Mouse (Mus musculus) G1E (cell line): ENCODE results near the gene Rap1b. TPM values are rescaled to one million over a fixed set of nuclear protein-coding genes. Genes with fewer than 3 reads are reported as not detected.

Experiments used
- ATAC-seq: 2 replicates; pipeline ENCODE4 v1.8.0; 2016; ENCODE audit warnings: mild to moderate bottlenecking; ENCODE audit not compliant: insufficient number of reproducible peaks, poor library complexity, low FRiP score, severe bottlenecking; ENCODE audit errors: extremely low read depth
- DNase-seq: peaks from one replicate; pipeline ENCODE4 v3.0.0; 2012; ENCODE audit warnings: low spot score
- H3K27me3 ChIP-seq: 2 replicates; pipeline ENCODE4 v1.6.1; 2012; ENCODE audit warnings: mild to moderate bottlenecking, low read length, inconsistent platforms; ENCODE audit not compliant: insufficient read depth
- H3K36me3 ChIP-seq: replicated peaks from 2 replicates; pipeline ENCODE3; 2012; ENCODE audit warnings: mild to moderate bottlenecking, inconsistent platforms
- H3K4me1 ChIP-seq: 2 replicates; pipeline ENCODE4 v1.6.1; 2012; ENCODE audit warnings: low read depth, low read length, inconsistent platforms, mixed read lengths; ENCODE audit not compliant: insufficient read depth
- H3K4me3 ChIP-seq: 2 replicates; pipeline ENCODE4 v1.5.1; 2012; ENCODE audit warnings: low read depth, mild to moderate bottlenecking, inconsistent platforms, low read length, moderate library complexity, mixed read lengths
- H3K9me3 ChIP-seq: replicated peaks from 2 replicates; pipeline ENCODE4 v1.6.1; 2012; ENCODE audit warnings: inconsistent platforms
- CTCF ChIP-seq: IDR thresholded peaks from 2 replicates; pipeline ENCODE4 v1.5.1; 2012; ENCODE audit warnings: low read depth, low read length, inconsistent platforms, mixed read lengths
- GATA1 ChIP-seq: IDR thresholded peaks from 2 replicates; pipeline ENCODE4 v1.6.1; 2012; ENCODE audit warnings: borderline replicate concordance, low read length, inconsistent platforms, mixed read lengths
- GATA2 ChIP-seq: IDR thresholded peaks from 2 replicates; pipeline ENCODE4 v1.6.1; 2012; ENCODE audit warnings: low read depth, low read length, inconsistent platforms, borderline replicate concordance
- POLR2AphosphoS5 ChIP-seq: IDR thresholded peaks from 2 replicates; pipeline ENCODE4 v1.6.1; 2012; ENCODE audit warnings: low read depth, low read length, inconsistent platforms; ENCODE audit not compliant: insufficient replicate concordance
- TAL1 ChIP-seq: conservative IDR thresholded peaks from 2 replicates; pipeline ENCODE4 v1.6.1; 2012; ENCODE audit warnings: low read depth, low read length, inconsistent platforms, mixed read lengths
- polyA plus RNA-seq: library from polyadenylated mRNA; stranded (reverse); fragments of >175 nt; gene quantifications from 2 replicates; pipeline ENCODE4 v1.2.3, GENCODE M21; 2012
- total RNA-seq, 2 experiments: library from RNA; stranded (forward) in 1 of 2; stranded (reverse) in 1 of 2; fragments of 200-1000 nt in 1 of 2; fragments of >200 nt in 1 of 2; fragmentation: Nextera tagmentation in 1 of 2; gene quantifications; 2 replicates each; pipeline ENCODE4 v1.2.3; 2014 to 2017

Rap1b gene
- total and polyA plus RNA-seq, 3 experiments: 23.4 to 121 (median 73.1) TPM

DNA sequence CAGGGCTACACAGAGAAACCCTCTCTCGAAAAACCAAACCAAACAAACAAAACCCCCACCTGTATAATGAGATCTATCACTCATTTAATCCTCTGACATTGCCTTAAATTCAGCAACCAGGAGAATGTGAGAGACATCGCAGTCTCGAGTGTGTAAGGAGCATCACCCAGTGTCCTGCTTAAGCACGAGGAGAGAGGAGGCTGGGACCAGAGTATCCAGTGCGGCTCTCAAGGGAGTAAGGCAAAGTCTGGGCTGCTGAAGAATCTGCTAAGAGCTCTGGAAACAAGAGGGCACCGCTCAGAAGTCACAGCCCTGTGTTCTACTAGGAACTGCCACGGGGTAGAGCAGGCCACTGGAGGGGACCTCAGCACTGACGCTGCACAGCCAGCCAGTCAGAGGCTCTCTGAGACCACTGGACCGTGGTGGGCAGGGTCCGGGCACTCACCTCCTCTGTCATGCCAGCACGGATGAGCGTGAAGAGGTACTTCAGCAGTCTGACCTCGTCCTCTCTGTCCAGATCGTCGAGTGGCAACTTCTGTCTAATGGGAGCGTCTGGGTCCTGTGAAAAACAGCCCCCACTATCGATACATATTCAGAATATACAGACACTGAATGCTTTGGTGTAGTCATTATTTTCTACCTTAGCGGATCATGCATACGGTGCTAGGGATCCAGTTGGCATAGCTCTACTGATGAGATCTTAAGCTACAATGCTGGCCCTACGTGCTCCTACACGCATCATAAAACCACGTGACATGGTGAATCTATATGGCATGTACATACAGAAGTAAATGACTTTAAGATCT lies 71.6 kb downstream of the Rap1b start:
- Histone ChIP-seq H3K4me3 (no peak overlapping the region), H3K9me3 (no peaks in the 10 kb centered on the region), H3K27me3 (no peaks in the 10 kb centered on the region), H3K4me1 (peaks cover 8% of the 10 kb centered on the region; the same call in 1 of the 2 replicates), H3K36me3 (peaks cover 94% of the 10 kb centered on the region)
- DNase-seq (no peak), ATAC-seq (no peak)
- TF ChIP-seq GATA1 (no peak), TAL1 (no peak)

DNA sequence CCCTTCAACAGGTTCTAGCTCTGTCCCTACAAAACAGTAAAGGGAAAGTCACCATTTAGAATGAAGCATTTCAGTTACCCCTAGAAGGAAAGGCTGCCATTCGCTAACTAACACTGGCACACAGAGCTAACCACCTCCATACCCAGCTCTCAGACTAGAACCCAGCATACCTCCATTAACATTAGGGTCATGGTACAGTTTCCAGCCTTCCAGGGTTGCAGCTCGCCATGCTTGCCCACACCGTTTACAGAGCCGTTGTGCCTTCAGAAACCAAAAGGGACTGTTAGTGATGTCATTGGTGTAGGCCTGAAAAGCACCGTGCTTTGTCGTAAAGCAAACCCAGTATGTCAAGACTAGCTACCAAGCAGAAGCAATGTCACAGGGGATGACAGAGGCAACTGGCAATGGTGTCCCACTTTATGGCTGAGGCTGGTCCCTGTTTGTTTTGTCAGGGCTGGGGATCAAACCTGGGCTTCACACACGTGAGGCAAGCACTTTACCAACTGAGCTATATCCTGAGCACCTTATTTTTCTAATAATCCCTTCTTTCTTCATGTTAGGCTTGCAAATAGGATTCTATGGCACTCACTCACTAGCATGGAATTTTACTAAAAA lies 72.6 kb downstream of the Rap1b start:
- DNase-seq (no peak), ATAC-seq (no peak)
- Histone ChIP-seq H3K9me3 (no peaks in the 10 kb centered on the region), H3K4me3 (no peak overlapping the region), H3K36me3 (peaks cover 91% of the 10 kb centered on the region), H3K27me3 (no peaks in the 10 kb centered on the region), H3K4me1 (peaks cover 8% of the 10 kb centered on the region; the same call in 1 of the 2 replicates)
- TF ChIP-seq CTCF (no peak), POLR2AphosphoS5 (no peak)

DNA sequence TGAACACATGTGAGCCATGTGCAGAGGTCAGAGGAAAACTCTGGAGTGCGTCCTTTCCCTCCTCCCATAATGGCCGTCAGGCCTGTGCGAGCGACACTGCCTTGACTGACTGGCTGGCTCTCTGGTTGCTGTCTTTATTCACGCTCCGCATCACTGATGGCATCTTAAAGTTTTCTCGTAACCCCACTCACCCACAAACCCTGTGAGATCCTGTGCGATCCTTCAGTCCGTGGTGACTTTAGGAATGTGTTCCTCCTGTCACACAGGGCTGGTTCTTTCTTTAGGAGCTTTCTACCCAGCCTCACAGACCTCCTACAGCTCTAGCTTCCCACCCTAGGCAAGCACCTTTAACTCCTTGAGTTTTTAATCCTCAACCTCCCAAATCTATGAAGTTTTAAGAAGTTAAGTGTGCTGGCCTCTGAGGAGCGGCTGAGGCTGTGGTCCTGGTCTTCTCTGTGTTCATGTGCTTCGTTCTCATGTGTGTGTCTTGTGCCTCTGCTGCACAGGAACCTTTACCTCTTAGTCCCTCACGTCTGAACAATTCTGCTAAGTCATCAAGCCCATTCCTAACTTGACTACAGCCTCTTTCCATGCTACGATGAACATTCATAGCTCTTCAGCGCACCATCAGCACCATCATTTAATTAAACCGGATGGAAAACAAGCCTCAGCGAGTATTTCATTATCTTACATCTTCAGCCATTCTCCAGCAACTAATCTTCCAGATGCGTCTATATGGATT lies 73.3 kb downstream of the Rap1b start:
- no peak for TF ChIP-seq GATA1
- TF ChIP-seq GATA2: no peak
- TF ChIP-seq TAL1: no peak
- no peak for TF ChIP-seq POLR2AphosphoS5
- TF ChIP-seq CTCF: no peak
- H3K36me3 ChIP-seq: peaks cover 91% of the 10 kb centered on the region
- H3K27me3 ChIP-seq: no peaks in the 10 kb centered on the region
- H3K4me1 ChIP-seq: peaks cover 8% of the 10 kb centered on the region; the same call in 1 of the 2 replicates
- no peak for DNase-seq
- H3K4me3 ChIP-seq: no peak overlapping the region
- ATAC-seq: no peak
- H3K9me3 ChIP-seq: no peaks in the 10 kb centered on the region

DNA sequence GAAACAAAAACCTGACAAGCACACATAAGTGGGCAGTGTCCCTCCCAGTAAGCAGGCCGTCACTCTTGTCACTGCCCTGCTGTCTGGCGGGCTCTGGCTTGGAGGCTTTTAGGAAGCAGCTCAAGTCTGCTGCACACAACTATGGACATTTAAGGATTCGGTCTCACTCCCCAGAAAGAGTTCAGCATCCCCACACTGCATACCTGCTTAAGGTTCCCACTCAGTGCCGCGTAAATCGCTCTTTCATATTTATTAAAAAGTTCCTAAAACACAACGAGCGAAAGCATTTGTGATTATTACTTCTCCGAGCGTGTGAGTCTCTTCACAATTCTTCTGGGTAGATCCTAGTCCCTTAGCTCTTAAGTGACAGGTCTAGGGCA lies 74.7 kb downstream of the Rap1b start:
- peaks cover 92% of the 10 kb centered on the region for H3K36me3 ChIP-seq
- no peaks in the 10 kb centered on the region for H3K9me3 ChIP-seq
- DNase-seq (no peak), ATAC-seq (no peak)
- TF ChIP-seq GATA2: no peak
- TF ChIP-seq POLR2AphosphoS5: no peak
- no peak for TF ChIP-seq CTCF
- TF ChIP-seq GATA1: no peak
- no peak for TF ChIP-seq TAL1
- H3K4me3 ChIP-seq: no peak overlapping the region
- H3K27me3 ChIP-seq: no peaks in the 10 kb centered on the region
- peaks cover 5% of the 10 kb centered on the region; the same call in 1 of the 2 replicates for H3K4me1 ChIP-seq

DNA sequence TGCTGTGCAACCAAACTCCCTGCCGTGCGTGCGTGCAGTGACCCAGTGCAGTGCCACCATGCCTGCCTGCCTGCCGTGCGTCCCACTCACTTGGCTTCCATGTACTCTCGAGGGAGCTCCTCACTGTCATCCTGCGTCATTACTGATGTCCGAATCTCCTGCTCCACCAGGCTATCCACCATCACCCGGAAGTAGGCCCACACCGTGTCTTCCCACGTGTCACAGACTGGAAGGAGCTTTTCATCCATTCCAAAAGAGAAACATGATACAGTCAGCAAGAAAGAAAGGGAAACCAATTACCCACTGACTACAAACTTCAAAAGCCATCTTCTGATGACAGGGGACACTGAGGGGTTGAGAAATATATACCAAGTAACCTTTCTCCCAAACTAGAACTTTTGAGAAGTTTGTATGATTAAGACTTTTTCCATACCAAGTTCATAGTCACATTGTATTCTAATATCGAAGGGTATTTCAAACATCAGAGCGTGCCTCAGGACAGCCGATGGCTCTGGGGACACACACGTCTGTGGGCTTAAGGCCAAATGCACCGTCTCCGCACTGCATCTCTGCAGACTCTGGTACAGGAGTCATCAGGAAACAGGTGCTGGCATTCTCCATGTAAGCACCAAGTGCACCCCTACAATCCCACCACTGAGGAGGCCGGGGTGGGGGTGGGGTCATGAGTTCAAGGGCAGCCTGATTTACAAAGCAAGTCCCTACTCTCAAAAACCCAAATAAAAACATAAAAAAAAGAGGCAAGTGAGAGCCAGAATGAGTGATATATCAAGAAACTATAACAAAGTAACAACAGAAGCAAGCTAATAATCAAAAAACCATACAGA lies 75.3 kb downstream of the Rap1b start:
- H3K27me3 ChIP-seq: no peaks in the 10 kb centered on the region
- H3K4me1 ChIP-seq: peaks cover 3% of the 10 kb centered on the region; the same call in 1 of the 2 replicates
- ATAC-seq: no peak
- no peak for DNase-seq
- no peak overlapping the region for H3K4me3 ChIP-seq
- TF ChIP-seq GATA2: no peak
- peaks cover 92% of the 10 kb centered on the region for H3K36me3 ChIP-seq
- no peaks in the 10 kb centered on the region for H3K9me3 ChIP-seq

DNA sequence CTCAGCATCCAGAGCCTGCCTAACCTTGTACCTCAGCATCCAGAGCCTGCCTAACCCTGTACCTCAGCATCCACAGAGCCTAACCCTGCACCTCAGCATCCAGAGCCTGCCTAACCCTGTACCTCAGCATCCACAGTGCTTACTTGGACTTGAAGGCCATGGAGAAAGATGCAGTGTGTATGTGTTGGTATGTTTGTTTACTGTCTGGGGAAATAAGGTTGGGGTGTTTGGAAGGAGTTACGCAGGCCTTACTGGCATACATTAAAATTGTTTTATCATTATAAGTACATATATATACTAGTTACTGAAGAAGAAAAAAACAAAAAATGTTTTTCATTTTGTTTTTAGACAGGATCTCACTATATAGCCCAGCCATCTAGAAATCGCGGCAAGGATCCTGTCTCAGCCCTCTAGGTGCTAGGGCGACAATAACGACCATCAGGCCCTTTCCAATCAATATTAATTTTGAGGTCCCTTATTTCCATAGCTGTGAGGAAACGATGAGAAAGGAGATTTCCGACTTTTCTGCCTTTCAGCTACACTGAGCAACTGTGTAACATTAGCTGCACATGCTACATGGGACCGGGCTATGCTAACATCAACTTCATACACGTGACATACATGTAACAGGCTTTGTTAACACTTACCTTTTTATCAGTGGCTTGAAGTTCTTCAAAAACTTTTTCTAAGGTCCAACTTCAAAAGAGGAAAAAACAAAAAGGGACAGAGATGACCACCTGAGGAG lies 76.1 kb downstream of the Rap1b start:
- DNase-seq: no peak
- peaks cover 3% of the 10 kb centered on the region; the same call in 1 of the 2 replicates for H3K4me1 ChIP-seq
- no peaks in the 10 kb centered on the region for H3K27me3 ChIP-seq
- ATAC-seq: no peak
- peaks cover 92% of the 10 kb centered on the region for H3K36me3 ChIP-seq
- no peak overlapping the region for H3K4me3 ChIP-seq
- H3K9me3 ChIP-seq: no peaks in the 10 kb centered on the region
- TF ChIP-seq POLR2AphosphoS5 (no peak), CTCF (no peak), GATA1 (no peak), GATA2 (no peak)
